8 mouse cellular contexts compared by ENCODE assay signal in genomic region chr3:88335436-88336053, GRCm38 (mm10). TPM values are rescaled to one million over a fixed set of nuclear protein-coding genes. Genes with fewer than 3 reads are reported as not detected.
DNase-seq lines count a peak whose midpoint lies in the region; ATAC-seq and TF ChIP-seq lines count a peak whose summit lies in the region.

No protein-coding gene starts in this region.

- TF ChIP-seq CTCF in Patski (IDR thresholded peaks at IDR 0.05) = no peak

- POLR2A ChIA-PET in Patski (lab: Charles Lee) = interaction anchor here (0.6 to 4.7 kb wide), 9 partner anchors 10 to 195 kb away, joined by 3 to 27 read pairs (median 3); partner anchors contain the start of gene Glmp

- H3K4me2 ChIP-seq in kidney, embryonic 16.5 days (replicated peaks; ENCODE audit: low read depth, low read length) = peak overlapping the region; percentile 69
- peak overlapping the region; percentile 78 for H3K4me2 ChIP-seq in midbrain, embryonic 14.5 days (ENCODE audit: low read length)

- in situ Hi-C loops in Patski (cut with MboI; ENCODE audit: low pct_unique_long_range_greater_than_20kb) = no loop called here

- peak overlapping the region; percentile 87 for H3K4me3 ChIP-seq in kidney, embryonic 16.5 days (ENCODE audit: low read length)
- peak overlapping the region; percentile 81 for H3K4me3 ChIP-seq in midbrain, embryonic 14.5 days (replicated peaks; ENCODE audit: low read depth, low read length)

- no peaks in the 10 kb centered on the region for H3K36me3 ChIP-seq in kidney, embryonic 16.5 days (ENCODE audit: insufficient read depth, low read length)
- no peaks in the 10 kb centered on the region for H3K36me3 ChIP-seq in midbrain, embryonic 14.5 days (ENCODE audit: control insufficient read depth, insufficient read depth, low read length)

- peak overlapping the region; percentile 97 for H3K27ac ChIP-seq in kidney, embryonic 16.5 days (ENCODE audit: low read length)
- peak overlapping the region; percentile 94 for H3K27ac ChIP-seq in midbrain, embryonic 14.5 days (replicated peaks; ENCODE audit: low read depth, low read length)

- CTCF ChIA-PET in Patski (lab: Charles Lee) = interaction anchor here (1.1 to 2.4 kb wide), 3 partner anchors 12 to 15 kb away, joined by 3 to 9 read pairs (median 6); no protein-coding TSS in a partner anchor

- peak overlapping the region; percentile 80 for H3K9ac ChIP-seq in kidney, embryonic 16.5 days (replicated peaks; ENCODE audit: low read length)
- H3K9ac ChIP-seq in midbrain, embryonic 14.5 days (replicated peaks; ENCODE audit: low read length) = peak overlapping the region; percentile 92

- ATAC-seq in Patski = peak; percentile 70
- ATAC-seq in granulocyte monocyte progenitor cell, adult 5-6 weeks (replicated peaks; ENCODE audit: poor library complexity, severe bottlenecking) = peak; percentile 20; the same call in 1 of the 2 replicates
- peak; percentile 59; the same call in 1 of the 2 replicates for ATAC-seq in kidney, embryonic 16.5 days (ENCODE audit: low FRiP score, low TSS enrichment)
- ATAC-seq in midbrain, embryonic 14.5 days (ENCODE audit: low FRiP score, low TSS enrichment) = peak; percentile 49; the same call in 1 of the 2 replicates

- DNase-seq in heart, adult 11 months = peak; percentile 92
- DNase-seq in heart, postnatal 4 days = no peak
- no peak for DNase-seq in Patski (ENCODE audit: low read depth, low spot score)
- DNase-seq in midbrain, embryonic 14.5 days = peak; percentile 3
- no peak for DNase-seq in cerebellum, adult 8-10 months
- no peak for DNase-seq in right cerebral cortex, postnatal 36 days (ENCODE audit: low spot score in 2 of 2)

- no peaks in the 10 kb centered on the region for H3K27me3 ChIP-seq in Patski
- no peaks in the 10 kb centered on the region for H3K27me3 ChIP-seq in kidney, embryonic 16.5 days (ENCODE audit: insufficient read depth, low read length)
- H3K27me3 ChIP-seq in midbrain, embryonic 14.5 days (ENCODE audit: control insufficient read depth, insufficient read depth, low read length) = no peaks in the 10 kb centered on the region

- WGBS in kidney, embryonic 16.5 days = under 1% methylated on average over 27 of the region's 27 CpGs
- WGBS in midbrain, embryonic 14.5 days = 2% methylated on average over 27 of the region's 27 CpGs

- H3K4me1 ChIP-seq in kidney, embryonic 16.5 days (ENCODE audit: insufficient read depth, low read length) = peaks cover 28% of the 10 kb centered on the region
- peaks cover 11% of the 10 kb centered on the region for H3K4me1 ChIP-seq in midbrain, embryonic 14.5 days (ENCODE audit: control insufficient read depth, insufficient read depth, low read length)

- H3K9me3 ChIP-seq in kidney, embryonic 16.5 days (ENCODE audit: low read length) = no peaks in the 10 kb centered on the region
- H3K9me3 ChIP-seq in midbrain, embryonic 14.5 days (ENCODE audit: control insufficient read depth, low read length) = no peaks in the 10 kb centered on the region

RNA-seq across cellular contexts. Expression of gene Tmem79, which starts 0.4 kb away (rescaled TPM):
- 1 to 10 TPM; 1.4 to 1.6 TPM for total RNA-seq in heart, postnatal 4 days (2021)
- 3.1 TPM for polyA plus RNA-seq in Patski (2021)
- 0.56 and 2.0 TPM in 2 replicates for total RNA-seq in granulocyte monocyte progenitor cell, adult 5-6 weeks (2014; fragmentation: Nextera tagmentation)
- 0.78 and 1.8 TPM in 2 replicates for total RNA-seq in granulocyte monocyte progenitor cell, adult 5-6 weeks (2017)
- 7.8 and 7.9 TPM in 2 replicates for polyA plus RNA-seq in kidney, embryonic 16.5 days (2015; fragmentation: Nextera tagmentation; extraction: Ambion mirVana)
- polyA plus RNA-seq in midbrain, embryonic 14.5 days (2014; fragmentation: Nextera tagmentation; extraction: Ambion mirVana) = 1.2 and 1.7 TPM in 2 replicates

RNA-seq across cellular contexts. Expression of gene Smg5, which starts 0.5 kb away (rescaled TPM):
- total RNA-seq in heart, postnatal 4 days (2021) = 10 to 100 TPM; 53.2 to 61.3 TPM
- 90.1 TPM for polyA plus RNA-seq in Patski (2021)
- 50.8 and 53.1 TPM in 2 replicates for total RNA-seq in granulocyte monocyte progenitor cell, adult 5-6 weeks (2014; fragmentation: Nextera tagmentation)
- 64.1 and 79.0 TPM in 2 replicates for total RNA-seq in granulocyte monocyte progenitor cell, adult 5-6 weeks (2017)
- polyA plus RNA-seq in kidney, embryonic 16.5 days (2015; fragmentation: Nextera tagmentation; extraction: Ambion mirVana) = 54.7 and 61.8 TPM in 2 replicates
- polyA plus RNA-seq in midbrain, embryonic 14.5 days (2014; fragmentation: Nextera tagmentation; extraction: Ambion mirVana) = 50.9 and 57.0 TPM in 2 replicates

RNA-seq across cellular contexts. Expression of gene Glmp, which starts 10.7 kb away (rescaled TPM):
- 10 to 100 TPM; 74.8 to 84.6 TPM for total RNA-seq in heart, postnatal 4 days (2021)
- 590 TPM for polyA plus RNA-seq in Patski (2021)
- total RNA-seq in granulocyte monocyte progenitor cell, adult 5-6 weeks (2014; fragmentation: Nextera tagmentation) = 123 and 165 TPM in 2 replicates
- total RNA-seq in granulocyte monocyte progenitor cell, adult 5-6 weeks (2017) = 26.7 and 29.3 TPM in 2 replicates
- 273 and 278 TPM in 2 replicates for polyA plus RNA-seq in kidney, embryonic 16.5 days (2015; fragmentation: Nextera tagmentation; extraction: Ambion mirVana)
- polyA plus RNA-seq in midbrain, embryonic 14.5 days (2014; fragmentation: Nextera tagmentation; extraction: Ambion mirVana) = 56.6 and 64.3 TPM in 2 replicates

RNA-seq across cellular contexts. Expression of gene Paqr6, which starts 28.8 kb away (rescaled TPM):
- under 1 TPM; 0.47 to 0.86 TPM for total RNA-seq in heart, postnatal 4 days (2021)
- 0.04 TPM for polyA plus RNA-seq in Patski (2021)
- not detected in 2 replicates for total RNA-seq in granulocyte monocyte progenitor cell, adult 5-6 weeks (2014; fragmentation: Nextera tagmentation)
- total RNA-seq in granulocyte monocyte progenitor cell, adult 5-6 weeks (2017) = not detected in 2 replicates
- polyA plus RNA-seq in kidney, embryonic 16.5 days (2015; fragmentation: Nextera tagmentation; extraction: Ambion mirVana) = 19.1 and 22.1 TPM in 2 replicates
- polyA plus RNA-seq in midbrain, embryonic 14.5 days (2014; fragmentation: Nextera tagmentation; extraction: Ambion mirVana) = 0.63 and 1.6 TPM in 2 replicates

RNA-seq across cellular contexts. Expression of gene Bglap3, which starts 37.0 kb away (rescaled TPM):
- not detected for total RNA-seq in heart, postnatal 4 days (2021)
- polyA plus RNA-seq in Patski (2021) = 0.22 TPM
- total RNA-seq in granulocyte monocyte progenitor cell, adult 5-6 weeks (2014; fragmentation: Nextera tagmentation) = not detected in 2 replicates
- total RNA-seq in granulocyte monocyte progenitor cell, adult 5-6 weeks (2017) = not detected in 2 replicates
- 0.22 and 0.71 TPM in 2 replicates for polyA plus RNA-seq in kidney, embryonic 16.5 days (2015; fragmentation: Nextera tagmentation; extraction: Ambion mirVana)
- not detected in 2 replicates for polyA plus RNA-seq in midbrain, embryonic 14.5 days (2014; fragmentation: Nextera tagmentation; extraction: Ambion mirVana)

Comparison
In these comparisons a context has a peak if more than half of its experiments do, and no peak if none do; other contexts are left out.
1. DNase-seq: peak in heart, adult 11 months (single experiment) and midbrain, embryonic 14.5 days (single experiment); none in heart, postnatal 4 days (single experiment), Patski (single experiment), cerebellum, adult 8-10 months (single experiment) and right cerebral cortex, postnatal 36 days (0 of 2).
2. ATAC-seq: peak in every context shown above with its lines; median percentile 70 in Patski; 59 in kidney, embryonic 16.5 days; 49 in midbrain, embryonic 14.5 days; 20 in granulocyte monocyte progenitor cell, adult 5-6 weeks.